Mouse (Mus musculus) neural tube, embryonic 12.5 days (tissue): ENCODE data around the gene Tsc22d3. TPM values are rescaled to one million over a fixed set of nuclear protein-coding genes. Genes with fewer than 3 reads are reported as not detected.

Experiments
- polyA plus RNA-seq: library from polyadenylated mRNA; unstranded; fragments of >200 nt; fragmentation: Nextera tagmentation; extraction: Ambion mirVana; gene quantifications from 2 replicates; pipeline ENCODE4 v1.2.1, GENCODE M21; 2016

The Tsc22d3 gene
- polyA plus RNA-seq, 1 experiment from 2014 or later: 133 TPM

Other genes with a start within 250 kb of the Tsc22d3 start
- 66.0 and 69.5 TPM in 2 replicates for gene Prps1, start 144.0 kb downstream of the Tsc22d3 start, polyA plus RNA-seq
- gene Mid2, start 63.9 kb upstream of the Tsc22d3 start, polyA plus RNA-seq: 3.5 and 5.6 TPM in 2 replicates
- not detected in 2 replicates for gene Tex13b, start 212.8 kb upstream of the Tsc22d3 start, polyA plus RNA-seq